Mouse (Mus musculus) testis, adult 2 months (tissue): ENCODE measurements around the gene Aqp8. TPM values are rescaled to one million over a fixed set of nuclear protein-coding genes. Genes with fewer than 3 reads are reported as not detected.

Source experiments
- H3K27ac ChIP-seq: fragments of 200-500 bp; 2 replicates; pipeline ENCODE4 v1.5.1; 2012; ENCODE audit warnings: low read depth, low read length; ENCODE audit not compliant: control insufficient read depth, insufficient read depth
- H3K27me3 ChIP-seq: fragments of 200-500 bp; 2 replicates; pipeline ENCODE4 v1.6.1; 2012; ENCODE audit warnings: mild to moderate bottlenecking, low read length, moderate library complexity; ENCODE audit not compliant: control insufficient read depth, insufficient read depth
- H3K36me3 ChIP-seq: fragments of 200-500 bp; 2 replicates; pipeline ENCODE4 v1.6.1; 2012; ENCODE audit warnings: mild to moderate bottlenecking, low read length; ENCODE audit not compliant: control insufficient read depth, insufficient read depth
- H3K4me1 ChIP-seq: fragments of 200-500 bp; 2 replicates; pipeline ENCODE4 v1.6.1; 2012; ENCODE audit warnings: low read length; ENCODE audit not compliant: control insufficient read depth, insufficient read depth
- H3K4me3 ChIP-seq: fragments of 200-500 bp; 2 replicates; pipeline ENCODE4 v1.5.1; 2012; ENCODE audit warnings: low read depth, mild to moderate bottlenecking, low read length, moderate library complexity, mixed read lengths; ENCODE audit not compliant: control insufficient read depth
- CTCF ChIP-seq: fragments of 200-500 bp; IDR thresholded peaks from 2 replicates; pipeline ENCODE4 v1.5.1; 2012; ENCODE audit warnings: low read depth, mild to moderate bottlenecking, inconsistent platforms, low read length, moderate library complexity; ENCODE audit not compliant: control insufficient read depth, insufficient read depth, insufficient replicate concordance
- POLR2A ChIP-seq: fragments of 200-500 bp; IDR thresholded peaks from 2 replicates; pipeline ENCODE4 v1.6.1; 2012; ENCODE audit warnings: low read depth, mild to moderate bottlenecking, inconsistent platforms, low read length, moderate library complexity; ENCODE audit not compliant: control insufficient read depth
- polyA plus RNA-seq: library from polyadenylated mRNA; depleted of rRNA; stranded (reverse); fragments of >200 nt; gene quantifications from 2 replicates; pipeline ENCODE4 v1.2.3, GENCODE M21; 2012; rRNA removed

Gene Aqp8
- polyA plus RNA-seq = 23.1 and 35.7 TPM in 2 replicates

GRCm38 (mm10) chr7:123462070-123462501 is at the start of gene Aqp8:
TSS of gene Aqp8 (plus strand) at chr7:123462291.
- no peaks in the 10 kb centered on the region for H3K27me3 ChIP-seq
- H3K4me1 ChIP-seq = no peaks in the 10 kb centered on the region
- peak within 1 kb of the TSS; percentile 25; the same call in 1 of the 2 replicates for H3K27ac ChIP-seq
- H3K36me3 ChIP-seq = no peaks in the 10 kb centered on the region
- H3K4me3 ChIP-seq = peak within 1 kb of the TSS; percentile 17
- no peak for TF ChIP-seq CTCF
- no peak for TF ChIP-seq POLR2A

- no peak for TF ChIP-seq CTCF
- no peak for TF ChIP-seq POLR2A
- peaks cover 9% of the 10 kb centered on the region for H3K4me1 ChIP-seq
- no peaks in the 10 kb centered on the region; the same call in 1 of the 2 replicates for H3K36me3 ChIP-seq
- no peak overlapping the region for H3K27ac ChIP-seq
- H3K4me3 ChIP-seq = no peak overlapping the region
- no peaks in the 10 kb centered on the region for H3K27me3 ChIP-seq
These were observed 45.3 kb upstream of the Aqp8 start for GRCm38 (mm10) chr7:123416803-123417202.

GRCm38 (mm10) chr7:123417661-123418060 is 44.4 kb upstream of the Aqp8 start:
- Histone ChIP-seq H3K4me3 (no peak overlapping the region), H3K4me1 (peaks cover 9% of the 10 kb centered on the region), H3K27ac (no peak overlapping the region), H3K27me3 (no peaks in the 10 kb centered on the region), H3K36me3 (no peaks in the 10 kb centered on the region; the same call in 1 of the 2 replicates)
- no peak for TF ChIP-seq CTCF
- TF ChIP-seq POLR2A = no peak

- H3K27me3 ChIP-seq = no peaks in the 10 kb centered on the region
- no peak overlapping the region for H3K4me3 ChIP-seq
- peaks cover 9% of the 10 kb centered on the region; the same call in 1 of the 2 replicates for H3K4me1 ChIP-seq
- H3K27ac ChIP-seq = no peak overlapping the region
- no peak for TF ChIP-seq CTCF
- no peak for TF ChIP-seq POLR2A
- H3K36me3 ChIP-seq = no peaks in the 10 kb centered on the region; the same call in none of the 2 replicates
These were observed 42.1 kb upstream of the Aqp8 start for GRCm38 (mm10) chr7:123419984-123420383.

GRCm38 (mm10) chr7:123421958-123422357 is 40.1 kb upstream of the Aqp8 start:
- H3K27me3 ChIP-seq = no peaks in the 10 kb centered on the region
- TF ChIP-seq CTCF (no peak), POLR2A (no peak)
- H3K27ac ChIP-seq = no peak overlapping the region
- H3K4me3 ChIP-seq = no peak overlapping the region
- peaks cover 9% of the 10 kb centered on the region; the same call in 1 of the 2 replicates for H3K4me1 ChIP-seq
- H3K36me3 ChIP-seq = no peaks in the 10 kb centered on the region; the same call in none of the 2 replicates

GRCm38 (mm10) chr7:123424281-123424680 is 37.8 kb upstream of the Aqp8 start:
- H3K4me3 ChIP-seq = no peak overlapping the region
- no peak overlapping the region for H3K27ac ChIP-seq
- no peak for TF ChIP-seq CTCF
- no peak for TF ChIP-seq POLR2A
- H3K27me3 ChIP-seq = no peaks in the 10 kb centered on the region
- no peaks in the 10 kb centered on the region; the same call in 1 of the 2 replicates for H3K36me3 ChIP-seq
- no peaks in the 10 kb centered on the region for H3K4me1 ChIP-seq

GRCm38 (mm10) chr7:123425134-123425757 is 36.8 kb upstream of the Aqp8 start:
- Histone ChIP-seq H3K4me1 (no peaks in the 10 kb centered on the region), H3K27me3 (no peaks in the 10 kb centered on the region), H3K4me3 (no peak overlapping the region), H3K36me3 (no peaks in the 10 kb centered on the region; the same call in 1 of the 2 replicates), H3K27ac (no peak overlapping the region)
- no peak for TF ChIP-seq CTCF
- no peak for TF ChIP-seq POLR2A
